Mouse (Mus musculus): ENCODE results near the gene Sh3kbp1. TPM values are rescaled to one million over a fixed set of nuclear protein-coding genes. Genes with fewer than 3 reads are reported as not detected.

Gene Sh3kbp1
- polyA plus RNA-seq, 1 experiment from 2014 or later = 45.7 TPM

DNA sequence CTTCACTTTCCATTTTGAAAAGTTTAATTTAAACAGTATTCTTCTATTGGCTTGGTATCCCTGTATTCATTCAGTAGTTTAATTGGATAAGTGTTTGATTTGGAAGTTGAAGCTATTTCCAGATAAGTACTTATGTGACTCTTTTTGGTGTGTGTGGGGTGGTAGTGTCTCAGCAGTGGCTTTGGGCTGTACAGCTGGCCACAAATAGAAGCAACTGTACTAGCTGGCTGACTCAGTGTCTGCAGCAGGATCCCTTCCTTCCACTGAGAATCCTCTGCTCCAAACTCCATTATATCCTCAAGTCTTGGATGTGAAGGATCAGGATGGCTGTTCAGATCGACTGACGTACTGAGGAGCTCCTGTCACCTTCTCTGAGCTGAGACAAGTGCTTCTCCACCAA, 190.4 kb downstream of the Sh3kbp1 start:
- Histone ChIP-seq H3K9ac (no peak overlapping the region), H3K4me2 (replicated peaks) (no peak overlapping the region), H3K9me3 (replicated peaks) (no peaks in the 10 kb centered on the region), H3K36me3 (no peaks in the 10 kb centered on the region), H3K4me1 (no peaks in the 10 kb centered on the region), H3K4me3 (no peak overlapping the region), H3K27ac (no peak overlapping the region), H3K27me3 (peaks cover 15% of the 10 kb centered on the region)
- ATAC-seq (ENCODE audit: low FRiP score) = no peak
- 88% methylated on average over 2 of the region's 2 CpGs for WGBS

DNA sequence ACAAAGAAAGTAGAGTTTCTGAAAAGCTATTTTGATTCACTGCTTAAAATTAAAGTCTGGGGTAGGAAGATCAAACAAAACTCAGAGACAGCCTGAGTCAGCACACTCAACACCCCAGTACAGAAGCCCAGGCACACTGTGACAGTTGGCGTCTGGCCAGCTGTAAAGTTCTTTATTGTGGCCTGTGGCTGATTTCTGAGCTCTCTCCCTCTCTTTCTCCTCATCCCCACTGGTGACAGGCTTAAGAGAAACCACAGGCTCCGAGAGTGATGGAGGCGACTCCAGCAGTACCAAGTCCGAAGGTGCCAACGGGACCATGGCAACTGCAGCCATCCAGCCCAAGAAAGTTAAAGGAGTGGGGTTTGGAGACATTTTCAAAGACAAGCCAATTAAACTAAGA, 201.1 kb downstream of the Sh3kbp1 start:
- ATAC-seq (ENCODE audit: low FRiP score) = no peak
- H3K4me2 ChIP-seq (replicated peaks) = no peak overlapping the region
- H3K27ac ChIP-seq = no peak overlapping the region
- no peaks in the 10 kb centered on the region for H3K36me3 ChIP-seq
- H3K9me3 ChIP-seq (replicated peaks) = no peaks in the 10 kb centered on the region
- H3K9ac ChIP-seq = no peak overlapping the region
- H3K4me1 ChIP-seq = no peaks in the 10 kb centered on the region
- peaks cover 12% of the 10 kb centered on the region for H3K27me3 ChIP-seq
- 76% methylated on average over 5 of the region's 5 CpGs for WGBS
- H3K4me3 ChIP-seq = no peak overlapping the region

DNA sequence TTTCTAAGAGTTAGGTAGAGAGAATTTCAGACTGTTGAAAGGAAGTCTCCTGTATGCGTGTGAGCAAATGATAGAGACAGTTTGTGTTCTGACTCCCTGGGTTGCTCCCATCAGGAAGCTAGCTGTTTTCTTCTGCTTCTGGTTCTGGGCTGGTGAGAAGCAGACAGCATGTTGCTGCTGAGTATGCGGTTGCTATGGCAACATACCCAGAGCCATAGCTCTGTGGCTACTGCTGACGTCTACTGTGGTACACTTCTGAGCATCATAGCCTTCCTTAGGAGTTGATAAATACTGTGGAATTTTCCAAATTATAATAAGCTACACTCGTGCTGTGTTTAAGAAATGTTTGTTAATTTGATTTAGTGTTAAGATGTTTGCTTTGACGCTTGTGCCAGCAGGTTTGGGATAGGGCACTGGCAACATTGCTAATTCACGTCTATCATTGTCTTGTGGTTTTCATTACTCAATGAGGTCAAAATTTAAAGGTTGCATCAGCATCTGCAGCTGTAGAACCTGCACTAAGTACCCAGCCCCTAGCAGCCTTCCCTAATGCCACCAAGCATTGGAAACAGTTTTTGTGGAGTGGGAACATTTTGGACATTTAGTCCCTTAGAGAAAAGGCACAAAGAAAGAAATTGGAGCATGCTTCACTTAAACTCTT, 202.2 kb downstream of the Sh3kbp1 start:
- Histone ChIP-seq H3K4me2 (replicated peaks) (no peak overlapping the region), H3K36me3 (no peaks in the 10 kb centered on the region), H3K4me1 (no peaks in the 10 kb centered on the region), H3K9me3 (replicated peaks) (no peaks in the 10 kb centered on the region), H3K27ac (no peak overlapping the region), H3K4me3 (no peak overlapping the region), H3K9ac (no peak overlapping the region), H3K27me3 (peaks cover 10% of the 10 kb centered on the region)
- 66% methylated on average over 6 of the region's 6 CpGs for WGBS
- peak; percentile 68 for ATAC-seq (ENCODE audit: low FRiP score)

DNA sequence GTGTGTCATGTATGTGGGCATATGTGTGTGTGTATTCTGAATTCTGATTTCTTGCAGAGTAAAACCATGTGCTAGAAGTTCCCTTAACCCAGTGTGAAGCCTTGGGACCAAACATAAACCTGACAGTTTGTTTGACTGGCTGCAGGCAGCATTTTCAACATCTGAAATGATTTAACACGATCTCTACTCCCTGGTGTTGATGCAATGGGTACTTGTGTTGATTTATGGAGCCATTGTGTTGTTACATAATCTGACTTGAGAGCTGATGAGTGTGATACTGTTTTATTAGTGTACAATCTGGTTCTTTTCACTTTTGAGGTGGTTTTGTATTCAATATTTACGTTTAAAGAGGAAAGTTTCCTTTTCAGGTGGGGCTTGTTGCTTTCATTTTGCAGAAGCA, 204.1 kb downstream of the Sh3kbp1 start:
- H3K27me3 ChIP-seq = peaks cover 12% of the 10 kb centered on the region

DNA sequence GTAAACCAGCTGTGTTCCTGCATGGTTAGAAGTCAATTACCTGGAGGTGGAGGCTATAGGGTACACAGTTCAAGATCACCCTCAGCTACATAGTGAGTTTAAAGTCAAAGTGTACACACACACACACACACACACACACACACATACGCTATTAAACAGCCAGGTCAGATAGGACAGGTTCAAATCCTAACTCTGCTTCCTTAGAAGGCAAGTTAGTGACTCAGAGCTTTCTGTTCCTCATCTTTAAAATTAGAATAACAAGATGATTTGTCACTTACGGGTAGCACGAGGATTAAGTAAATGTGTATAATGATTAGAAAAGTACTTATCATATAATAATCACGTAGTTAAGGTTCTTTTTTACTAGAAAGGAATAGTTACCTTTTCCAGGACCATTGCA, 208.2 kb downstream of the Sh3kbp1 start:
- H3K4me2 ChIP-seq (replicated peaks) = no peak overlapping the region
- no peak for ATAC-seq (ENCODE audit: low FRiP score)
- WGBS = 92% methylated on average over 4 of the region's 4 CpGs
- H3K4me1 ChIP-seq = no peaks in the 10 kb centered on the region
- H3K9me3 ChIP-seq (replicated peaks) = no peaks in the 10 kb centered on the region
- no peak overlapping the region for H3K27ac ChIP-seq
- no peaks in the 10 kb centered on the region for H3K36me3 ChIP-seq
- H3K27me3 ChIP-seq = peaks cover 14% of the 10 kb centered on the region
- no peak overlapping the region for H3K9ac ChIP-seq
- H3K4me3 ChIP-seq = no peak overlapping the region

More for the DNA sequence above, 204.1 kb downstream of the Sh3kbp1 start:
- Histone ChIP-seq H3K4me3 (no peak overlapping the region), H3K36me3 (no peaks in the 10 kb centered on the region), H3K9ac (no peak overlapping the region), H3K9me3 (replicated peaks) (no peaks in the 10 kb centered on the region), H3K4me1 (no peaks in the 10 kb centered on the region), H3K27ac (no peak overlapping the region), H3K4me2 (replicated peaks) (no peak overlapping the region)
- WGBS = 71% methylated on average over 2 of the region's 2 CpGs
- no peak for ATAC-seq (ENCODE audit: low FRiP score)

DNA sequence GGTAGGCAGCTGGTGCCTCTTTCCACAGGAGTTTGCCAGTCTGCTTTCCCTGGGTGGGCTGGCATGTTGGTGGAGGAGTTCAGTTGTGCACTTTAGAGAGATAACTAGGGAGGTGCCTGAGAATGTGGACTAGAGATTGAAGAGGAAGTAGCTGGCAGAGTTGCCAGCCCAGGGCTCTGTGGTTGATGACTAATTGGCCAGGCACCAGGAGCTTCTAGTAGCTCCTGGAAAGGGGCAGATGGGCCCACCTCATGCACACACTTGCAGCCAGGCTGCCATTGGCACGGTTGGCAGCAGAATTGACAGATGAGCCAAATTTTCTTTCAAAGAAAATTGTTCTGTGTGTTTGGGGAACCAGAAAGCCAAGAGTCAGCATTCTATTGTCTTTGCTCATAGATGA, 210.3 kb downstream of the Sh3kbp1 start:
- Histone ChIP-seq H3K4me3 (no peak overlapping the region), H3K4me1 (no peaks in the 10 kb centered on the region), H3K27ac (no peak overlapping the region), H3K9me3 (replicated peaks) (no peaks in the 10 kb centered on the region), H3K9ac (no peak overlapping the region), H3K36me3 (no peaks in the 10 kb centered on the region), H3K27me3 (peaks cover 15% of the 10 kb centered on the region), H3K4me2 (replicated peaks) (no peak overlapping the region)
- no peak for ATAC-seq (ENCODE audit: low FRiP score)
- WGBS = 67% methylated on average over 1 of the region's 1 CpGs

DNA sequence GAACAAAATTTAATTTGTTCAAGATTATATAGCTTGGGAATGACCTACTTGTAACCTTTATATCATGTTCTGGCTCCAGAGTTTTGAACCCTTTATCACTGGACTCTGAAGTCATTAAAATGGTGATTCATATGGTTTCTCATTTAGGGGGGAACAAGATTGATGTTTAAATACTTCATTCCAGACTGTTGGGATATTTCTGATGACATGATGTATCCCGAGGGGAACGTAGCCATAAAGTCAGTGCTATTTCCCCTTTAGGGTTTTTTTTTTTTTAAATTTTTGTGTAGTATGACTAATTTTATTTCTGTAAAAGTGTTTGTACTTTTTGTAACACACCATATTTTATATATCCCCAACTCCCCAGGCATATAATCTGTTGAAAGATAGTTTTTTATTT, 212.7 kb downstream of the Sh3kbp1 start:
- H3K27me3 ChIP-seq = peaks cover 17% of the 10 kb centered on the region
- H3K36me3 ChIP-seq = no peaks in the 10 kb centered on the region
- no peak overlapping the region for H3K27ac ChIP-seq
- no peak overlapping the region for H3K4me3 ChIP-seq
- no peak overlapping the region for H3K9ac ChIP-seq
- ATAC-seq (ENCODE audit: low FRiP score) = no peak
- H3K4me2 ChIP-seq (replicated peaks) = no peak overlapping the region
- H3K9me3 ChIP-seq (replicated peaks) = no peaks in the 10 kb centered on the region
- WGBS = 94% methylated on average over 2 of the region's 2 CpGs
- no peaks in the 10 kb centered on the region for H3K4me1 ChIP-seq

DNA sequence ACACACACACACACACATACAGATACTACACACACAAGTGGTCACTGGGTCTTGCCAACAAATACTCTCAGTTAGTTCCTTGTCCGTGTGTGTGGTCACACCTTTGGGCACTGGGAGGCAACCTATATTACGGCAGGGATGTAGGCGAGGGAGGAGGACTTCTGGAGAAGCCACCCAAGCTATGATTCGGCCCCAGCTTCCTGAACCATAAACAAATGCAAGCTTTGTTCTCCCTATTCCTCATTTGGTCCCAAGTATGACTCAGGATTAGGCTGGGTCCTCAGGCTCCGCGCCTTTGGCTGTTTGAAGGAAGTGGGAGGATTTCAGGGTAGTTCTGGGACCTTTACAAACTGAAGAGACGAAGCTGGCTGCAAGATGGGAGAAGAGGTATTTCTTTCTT, 213.2 kb downstream of the Sh3kbp1 start:
- H3K9me3 ChIP-seq (replicated peaks) = no peaks in the 10 kb centered on the region

DNA sequence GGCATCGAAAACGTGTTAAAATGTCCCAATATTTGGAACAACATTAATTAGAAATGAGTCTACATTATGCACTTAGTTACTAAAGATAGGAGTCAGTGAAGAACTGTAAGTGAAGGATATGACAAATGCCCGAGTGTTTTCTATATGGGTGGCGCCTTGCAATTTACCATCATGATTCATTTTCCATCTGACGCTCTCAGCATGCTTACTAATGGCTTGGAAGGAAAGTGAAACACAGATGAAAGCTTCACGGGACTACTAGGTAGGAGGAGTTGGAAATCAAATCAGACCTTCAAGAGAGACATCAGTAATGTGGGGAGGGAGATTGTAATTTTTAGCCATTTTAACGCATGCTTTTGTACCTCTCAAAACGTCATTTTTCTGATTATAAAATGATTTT, 223.7 kb downstream of the Sh3kbp1 start:
- no peak overlapping the region for H3K9ac ChIP-seq
- H3K9me3 ChIP-seq (replicated peaks) = no peaks in the 10 kb centered on the region

More for the DNA sequence above, 213.2 kb downstream of the Sh3kbp1 start:
- Histone ChIP-seq H3K4me1 (no peaks in the 10 kb centered on the region), H3K27me3 (peaks cover 13% of the 10 kb centered on the region), H3K4me3 (no peak overlapping the region), H3K27ac (no peak overlapping the region), H3K9ac (no peak overlapping the region), H3K4me2 (replicated peaks) (no peak overlapping the region), H3K36me3 (no peaks in the 10 kb centered on the region)
- ATAC-seq (ENCODE audit: low FRiP score) = no peak
- 66% methylated on average over 7 of the region's 7 CpGs for WGBS

DNA sequence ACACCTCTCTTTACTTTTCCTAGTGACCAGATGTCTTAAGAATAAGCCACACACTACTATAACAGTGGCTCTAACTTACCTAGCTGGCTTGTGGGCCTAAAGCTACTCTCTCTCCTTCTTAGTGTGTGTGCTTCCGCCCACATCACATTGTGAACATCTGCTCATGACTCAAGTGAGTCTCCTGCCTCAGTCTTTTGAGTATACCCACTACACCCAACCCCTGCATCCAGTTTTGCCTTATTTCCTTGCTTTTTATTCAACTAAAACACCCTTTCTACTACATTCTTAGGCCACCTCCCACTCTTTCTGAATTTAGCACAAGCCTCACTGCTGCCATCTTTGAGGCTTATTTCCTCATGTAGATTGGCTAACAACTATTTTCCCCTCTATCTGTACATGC, 229.8 kb downstream of the Sh3kbp1 start:
- Histone ChIP-seq H3K4me1 (no peaks in the 10 kb centered on the region), H3K27ac (no peak overlapping the region), H3K27me3 (peaks cover 17% of the 10 kb centered on the region), H3K4me2 (replicated peaks) (no peak overlapping the region), H3K4me3 (no peak overlapping the region), H3K36me3 (no peaks in the 10 kb centered on the region), H3K9ac (no peak overlapping the region), H3K9me3 (replicated peaks) (no peaks in the 10 kb centered on the region)
- WGBS = 92% methylated on average over 1 of the region's 1 CpGs
- no peak for ATAC-seq (ENCODE audit: low FRiP score)

More for the DNA sequence above, 223.7 kb downstream of the Sh3kbp1 start:
- H3K4me2 ChIP-seq (replicated peaks) = no peak overlapping the region
- H3K36me3 ChIP-seq = no peaks in the 10 kb centered on the region
- peaks cover 10% of the 10 kb centered on the region for H3K27me3 ChIP-seq
- H3K4me3 ChIP-seq = no peak overlapping the region
- H3K27ac ChIP-seq = no peak overlapping the region
- H3K4me1 ChIP-seq = no peaks in the 10 kb centered on the region
- ATAC-seq (ENCODE audit: low FRiP score) = no peak
- WGBS = 89% methylated on average over 8 of the region's 8 CpGs

DNA sequence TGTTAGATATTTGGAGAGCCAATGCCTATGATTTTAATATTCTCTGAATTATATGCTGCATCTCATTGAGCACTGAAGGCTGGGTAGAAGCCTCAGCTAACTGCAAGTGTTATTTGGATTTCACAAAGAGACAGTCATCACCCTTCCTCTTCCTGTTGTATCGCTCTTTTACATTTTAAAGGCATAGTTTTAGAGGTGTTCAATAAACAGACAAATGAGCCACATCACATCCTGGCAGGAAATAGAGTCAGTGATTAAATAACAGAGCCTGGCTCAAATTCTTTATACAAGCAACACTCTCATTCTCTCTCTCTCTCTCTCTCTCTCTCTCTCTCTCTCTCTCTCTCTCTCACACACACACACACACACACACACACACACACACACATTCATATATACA, 231.1 kb downstream of the Sh3kbp1 start:
- no peak overlapping the region for H3K27ac ChIP-seq
- H3K27me3 ChIP-seq = peaks cover 24% of the 10 kb centered on the region
- no peak overlapping the region for H3K4me3 ChIP-seq
- no peak overlapping the region for H3K4me2 ChIP-seq (replicated peaks)
- H3K4me1 ChIP-seq = no peaks in the 10 kb centered on the region
- 76% methylated on average over 1 of the region's 1 CpGs for WGBS
- H3K36me3 ChIP-seq = no peaks in the 10 kb centered on the region
- ATAC-seq (ENCODE audit: low FRiP score) = no peak
- no peak overlapping the region for H3K9ac ChIP-seq
- H3K9me3 ChIP-seq (replicated peaks) = no peaks in the 10 kb centered on the region

DNA sequence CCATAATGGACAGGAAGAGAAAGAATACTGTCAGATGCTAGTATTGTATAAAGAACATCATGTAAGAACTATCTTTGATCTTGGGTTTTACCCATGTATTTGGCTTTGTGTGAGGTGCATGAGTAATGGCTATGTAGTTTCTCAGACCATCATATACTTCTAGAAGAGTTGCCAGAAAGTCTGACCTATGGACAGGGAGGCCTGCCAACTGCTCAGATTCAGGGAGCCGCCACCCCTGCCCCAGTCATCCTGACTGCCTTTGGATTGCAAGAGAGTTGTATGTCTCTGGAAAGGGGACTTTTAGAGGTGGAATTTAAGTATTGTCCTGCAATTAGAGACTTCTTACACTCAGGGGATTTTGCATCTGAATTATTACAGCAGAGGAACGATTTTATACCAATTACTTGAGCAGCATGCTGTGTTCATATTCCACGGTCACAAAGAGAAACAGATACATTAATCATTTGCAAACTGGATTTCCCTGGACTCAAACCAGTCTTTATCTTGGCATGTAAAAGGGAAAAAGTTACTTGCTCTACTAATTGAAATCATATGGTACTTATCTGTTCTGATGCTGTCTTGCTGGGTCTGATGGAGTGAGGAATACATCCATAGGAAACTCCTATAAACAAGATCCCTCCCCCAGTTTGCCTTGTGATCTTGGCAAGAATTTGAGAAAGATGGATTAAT, 233.9 kb downstream of the Sh3kbp1 start:
- Histone ChIP-seq H3K27me3 (peaks cover 21% of the 10 kb centered on the region), H3K4me2 (replicated peaks) (no peak overlapping the region), H3K4me1 (no peaks in the 10 kb centered on the region), H3K36me3 (no peaks in the 10 kb centered on the region), H3K9ac (no peak overlapping the region), H3K9me3 (replicated peaks) (no peaks in the 10 kb centered on the region), H3K4me3 (no peak overlapping the region), H3K27ac (no peak overlapping the region)
- no peak for ATAC-seq (ENCODE audit: low FRiP score)
- 73% methylated on average over 3 of the region's 3 CpGs for WGBS

DNA sequence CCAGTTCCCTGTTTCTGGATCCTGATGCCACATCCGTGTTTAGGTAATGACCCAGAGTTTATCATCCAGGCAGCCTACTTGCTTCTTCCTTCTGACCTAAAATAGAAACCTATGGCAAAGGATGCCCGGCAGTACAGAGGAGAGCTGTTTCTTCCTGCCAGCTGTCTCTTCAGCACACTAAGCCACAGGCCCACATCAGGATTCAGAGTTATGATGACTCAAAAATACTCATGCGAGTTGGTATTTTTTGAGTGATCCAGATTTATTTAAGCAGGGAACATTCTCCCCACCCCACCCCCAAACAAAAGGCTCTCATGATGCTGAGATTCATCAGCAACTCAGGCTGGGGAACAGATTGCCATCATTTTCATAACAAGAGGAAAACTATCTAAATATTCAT, 240.6 kb downstream of the Sh3kbp1 start:
- Histone ChIP-seq H3K27me3 (peaks cover 17% of the 10 kb centered on the region), H3K4me2 (replicated peaks) (no peak overlapping the region), H3K4me1 (no peaks in the 10 kb centered on the region), H3K9me3 (replicated peaks) (no peaks in the 10 kb centered on the region), H3K36me3 (no peaks in the 10 kb centered on the region), H3K9ac (no peak overlapping the region), H3K27ac (no peak overlapping the region), H3K4me3 (no peak overlapping the region)
- WGBS = 86% methylated on average over 3 of the region's 3 CpGs
- no peak for ATAC-seq (ENCODE audit: low FRiP score)

Measured in hindbrain, embryonic 12.5 days (tissue).